Mouse (Mus musculus) hindbrain, embryonic 11.5 days (tissue): ENCODE measurements around the gene Trappc10. TPM values are rescaled to one million over a fixed set of nuclear protein-coding genes. Genes with fewer than 3 reads are reported as not detected.
A peak's percentile ranks its signal among the peaks of the same experiment; 100 is the strongest.

Experiments
- ATAC-seq: fragments of 200-750 bp; cut with Nextera tagmentation; 2 replicates; pipeline ENCODE4 v1.8.0; 2017; ENCODE audit warnings: mild to moderate bottlenecking, moderate TSS enrichment, moderate library complexity; ENCODE audit not compliant: low FRiP score
- DNase-seq: peaks from one replicate; pipeline ENCODE4 v3.0.0-alpha.2; 2015; ENCODE audit warnings: low spot score
- H3K27ac ChIP-seq: fragments of 300-500 bp; sonication (generic); 2 replicates; pipeline ENCODE4 v1.5.1; 2014; ENCODE audit warnings: mild to moderate bottlenecking, low read depth, low read length
- H3K27me3 ChIP-seq: fragments of 300-500 bp; sonication (generic); 2 replicates; pipeline ENCODE4 v1.6.1; 2014; ENCODE audit warnings: mild to moderate bottlenecking, low read length, moderate library complexity, mixed read lengths; ENCODE audit not compliant: control insufficient read depth, insufficient read depth
- H3K36me3 ChIP-seq: fragments of 300-500 bp; sonication (generic); 2 replicates; pipeline ENCODE4 v1.6.1; 2014; ENCODE audit warnings: mild to moderate bottlenecking, low read length, moderate library complexity, mixed read lengths; ENCODE audit not compliant: control insufficient read depth, insufficient read depth
- H3K4me1 ChIP-seq: fragments of 300-500 bp; sonication (generic); replicated peaks from 2 replicates; pipeline ENCODE4 v1.6.1; 2014; ENCODE audit warnings: low read length, mixed read lengths; ENCODE audit not compliant: control insufficient read depth, insufficient read depth
- H3K4me2 ChIP-seq: fragments of 300-500 bp; sonication (generic); replicated peaks from 2 replicates; pipeline ENCODE4 v1.6.1; 2014; ENCODE audit warnings: mild to moderate bottlenecking, low read depth, low read length
- H3K4me3 ChIP-seq: fragments of 300-500 bp; sonication (generic); 2 replicates; pipeline ENCODE4 v1.5.1; 2014; ENCODE audit warnings: low read depth, low read length
- H3K9ac ChIP-seq: fragments of 300-500 bp; sonication (generic); 2 replicates; pipeline ENCODE4 v1.6.1; 2014; ENCODE audit warnings: low read depth, low read length
- H3K9me3 ChIP-seq: fragments of 300-500 bp; sonication (generic); 2 replicates; pipeline ENCODE4 v1.6.1; 2016; ENCODE audit warnings: low read length; ENCODE audit not compliant: control insufficient read depth
- WGBS: fragments of 180-500 bp; shearing (Covaris S2); extraction: QIAGEN DNeasy Blood & Tissue Kit; methylation state at CpG from one replicate; pipeline ENCODE4 v1.1.7; 2014; 5-methylcytosine and 5-hydroxymethylcytosine counted together
- polyA plus RNA-seq: library from polyadenylated mRNA; unstranded; fragments of >200 nt; fragmentation: Nextera tagmentation; extraction: Ambion mirVana; gene quantifications from 2 replicates; pipeline ENCODE4 v1.2.1, GENCODE M21; 2014

The Trappc10 gene
- polyA plus RNA-seq, 1 experiment from 2014 or later = 21.2 TPM

DNA sequence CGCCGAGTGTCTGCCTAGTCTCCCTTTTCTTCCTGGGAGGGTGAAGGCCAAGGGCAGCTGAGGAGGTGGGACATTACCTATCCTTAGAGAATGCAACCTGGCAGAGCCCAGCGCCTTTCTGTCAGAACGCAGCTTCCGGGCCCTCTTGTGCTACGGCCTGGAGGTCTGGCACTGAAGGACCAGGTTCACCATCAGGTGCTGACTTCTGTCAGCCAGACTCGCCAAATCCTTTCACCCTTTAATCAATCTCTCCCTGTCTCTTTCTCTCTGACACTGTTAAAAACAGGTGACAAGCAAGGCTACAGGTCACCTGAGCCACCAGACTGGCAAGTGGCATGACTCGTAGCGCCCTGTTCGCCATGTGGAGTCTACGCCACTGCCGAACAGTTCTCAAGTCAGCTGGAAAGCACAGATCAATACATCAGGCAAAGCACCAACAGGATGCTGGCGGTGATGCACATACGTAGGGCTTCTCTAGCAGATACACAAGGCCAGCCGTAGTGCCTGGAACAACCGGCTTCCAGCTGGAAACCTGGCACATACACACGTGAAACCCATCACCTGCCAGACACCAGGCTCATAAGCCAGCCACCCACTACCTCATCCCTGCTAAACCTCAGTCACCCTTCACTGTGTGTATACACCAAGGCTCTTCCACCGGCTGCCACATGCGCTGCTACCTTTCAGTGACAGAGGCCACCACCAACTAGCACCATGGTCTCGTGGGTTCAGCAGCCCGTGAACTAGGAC is 79.0 kb downstream of the Trappc10 start:
- H3K4me3 ChIP-seq = no peak overlapping the region
- H3K4me1 ChIP-seq = 0 out of 2 replicates have a peak, but pooled peaks cover 3% of the 10 kb centered on the region
- no peaks in the 10 kb centered on the region for H3K27me3 ChIP-seq
- H3K9me3 ChIP-seq = no peaks in the 10 kb centered on the region
- no peaks in the 10 kb centered on the region for H3K36me3 ChIP-seq
- ATAC-seq (no peak), DNase-seq (no peak)
- 91% methylated on average over 21 of the region's 21 CpGs for WGBS
- no peak overlapping the region for H3K27ac ChIP-seq
- no peak overlapping the region for H3K4me2 ChIP-seq
- H3K9ac ChIP-seq = no peak overlapping the region

DNA sequence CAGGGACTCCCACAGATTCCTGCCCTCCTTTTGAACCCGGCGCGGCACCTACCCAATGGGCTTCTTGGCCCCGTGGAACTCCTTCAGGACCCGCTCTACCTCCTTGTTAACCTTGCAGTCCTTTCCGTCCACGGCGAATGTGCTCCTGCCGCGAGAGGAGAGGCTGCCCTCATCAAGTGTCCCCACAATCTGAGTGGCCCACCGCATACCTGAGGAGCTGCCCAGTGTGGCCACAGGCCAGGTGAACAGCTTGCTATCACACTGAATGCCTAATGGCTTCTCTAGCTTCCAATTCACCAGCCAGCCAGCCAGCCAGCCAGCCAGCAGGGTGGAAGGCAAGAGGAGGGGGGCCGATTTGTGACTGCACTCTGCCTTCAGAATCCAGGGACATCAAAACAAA is 79.7 kb downstream of the Trappc10 start:
- Histone ChIP-seq H3K9ac (no peak overlapping the region), H3K27me3 (no peaks in the 10 kb centered on the region), H3K27ac (no peak overlapping the region), H3K4me3 (no peak overlapping the region), H3K4me1 (0 out of 2 replicates have a peak, but pooled peaks cover 3% of the 10 kb centered on the region), H3K9me3 (no peaks in the 10 kb centered on the region), H3K36me3 (no peaks in the 10 kb centered on the region), H3K4me2 (no peak overlapping the region)
- WGBS = 90% methylated on average over 11 of the region's 12 CpGs
- no peak for DNase-seq
- ATAC-seq = no peak

DNA sequence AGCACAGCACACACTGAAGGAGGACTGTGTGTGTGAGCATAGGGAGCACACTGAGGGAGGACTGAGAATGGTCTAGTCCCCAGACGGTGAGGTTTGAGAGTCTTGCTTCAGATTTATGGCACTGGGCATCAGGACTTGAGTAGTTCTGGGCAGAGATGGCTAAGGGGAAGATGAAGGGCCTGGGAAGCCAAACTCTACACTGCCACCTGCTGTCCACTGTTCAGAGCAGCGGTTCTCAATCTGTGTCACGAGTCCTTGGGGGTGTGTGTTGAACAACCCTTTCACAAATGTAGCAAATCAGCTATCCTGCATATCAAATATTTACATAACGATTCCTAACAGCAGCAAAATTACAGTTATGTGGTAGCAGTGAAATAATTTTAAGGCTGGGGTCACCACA is 80.5 kb downstream of the Trappc10 start:
- WGBS = 39% methylated on average over 4 of the region's 4 CpGs
- no peak overlapping the region for H3K4me2 ChIP-seq
- no peak overlapping the region for H3K4me3 ChIP-seq
- H3K27me3 ChIP-seq = no peaks in the 10 kb centered on the region
- no peak overlapping the region for H3K9ac ChIP-seq
- no peak overlapping the region for H3K27ac ChIP-seq
- 0 out of 2 replicates have a peak, but pooled peaks cover 1% of the 10 kb centered on the region for H3K4me1 ChIP-seq
- DNase-seq (peak; percentile 79), ATAC-seq (no peak)
- no peaks in the 10 kb centered on the region for H3K9me3 ChIP-seq
- no peaks in the 10 kb centered on the region for H3K36me3 ChIP-seq

DNA sequence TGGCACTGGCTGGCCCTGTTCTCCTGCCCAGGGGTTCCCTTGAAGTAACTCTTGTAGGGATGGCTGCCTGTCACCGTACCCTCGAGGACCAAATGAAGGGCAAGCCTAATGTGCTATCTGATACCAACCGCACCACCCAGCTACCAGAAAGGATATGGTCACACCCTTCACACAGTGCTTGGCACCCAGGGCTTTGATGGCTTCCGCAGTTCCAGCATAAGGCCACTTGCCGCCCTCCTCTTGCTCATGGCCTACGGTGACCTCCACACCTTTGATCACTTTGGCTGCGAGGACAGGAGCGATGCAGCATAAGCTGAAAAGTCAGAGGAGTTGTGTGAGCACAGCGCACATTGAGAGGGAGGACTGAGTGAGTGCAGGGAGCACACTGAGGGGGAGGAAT is 81.2 kb downstream of the Trappc10 start:
- no peak overlapping the region for H3K4me2 ChIP-seq
- no peak overlapping the region for H3K9ac ChIP-seq
- no peaks in the 10 kb centered on the region for H3K36me3 ChIP-seq
- DNase-seq (no peak), ATAC-seq (no peak)
- no peaks in the 10 kb centered on the region for H3K9me3 ChIP-seq
- WGBS = 93% methylated on average over 9 of the region's 9 CpGs
- H3K4me3 ChIP-seq = no peak overlapping the region
- H3K27ac ChIP-seq = no peak overlapping the region
- H3K27me3 ChIP-seq = no peaks in the 10 kb centered on the region
- no peaks in the 10 kb centered on the region for H3K4me1 ChIP-seq

DNA sequence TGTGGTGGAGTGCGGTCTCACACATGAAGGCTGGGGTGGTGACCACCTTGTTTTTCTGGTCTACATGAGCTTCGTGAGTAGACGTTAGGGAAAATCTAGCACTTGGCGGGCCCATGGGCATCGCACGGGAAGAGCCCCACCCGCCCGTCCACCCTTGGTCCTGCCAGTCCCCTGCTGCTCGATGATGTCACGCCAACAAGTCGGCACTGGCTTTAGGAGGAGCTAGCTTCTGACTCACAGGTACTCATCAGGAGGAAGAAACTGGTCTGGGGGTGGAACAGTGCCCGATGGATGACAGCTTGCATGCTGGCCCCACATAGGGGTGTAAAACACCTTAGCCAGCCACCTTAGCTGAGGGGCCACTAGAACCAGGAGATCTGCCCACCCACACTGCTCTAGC is 81.8 kb downstream of the Trappc10 start:
- no peaks in the 10 kb centered on the region for H3K4me1 ChIP-seq
- no peaks in the 10 kb centered on the region for H3K36me3 ChIP-seq
- WGBS = 94% methylated on average over 12 of the region's 12 CpGs
- H3K27me3 ChIP-seq = no peaks in the 10 kb centered on the region
- no peak for DNase-seq
- no peak overlapping the region for H3K27ac ChIP-seq
- no peak for ATAC-seq
- H3K9ac ChIP-seq = no peak overlapping the region
- H3K4me2 ChIP-seq = no peak overlapping the region
- H3K9me3 ChIP-seq = no peaks in the 10 kb centered on the region
- no peak overlapping the region for H3K4me3 ChIP-seq

DNA sequence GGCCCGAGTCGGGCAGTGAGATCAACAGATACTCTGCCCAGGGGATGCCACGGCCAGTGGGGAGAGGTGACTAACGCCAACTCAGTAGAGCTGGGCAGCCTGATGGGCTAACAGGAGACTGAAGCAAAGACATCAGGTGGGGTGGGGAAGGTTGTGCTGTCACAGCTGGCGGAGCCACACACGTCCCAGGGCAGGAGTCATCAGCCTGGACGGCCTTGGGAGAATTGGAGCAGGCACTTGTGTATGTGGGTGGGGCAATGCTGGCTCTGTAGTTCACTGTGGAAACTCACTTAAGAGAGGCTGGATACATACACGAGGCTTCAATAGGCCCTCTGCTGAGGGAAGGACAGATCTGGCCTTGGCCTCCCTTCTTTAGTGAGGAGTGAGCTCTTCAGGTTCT is 83.3 kb downstream of the Trappc10 start:
- Histone ChIP-seq H3K4me3 (no peak overlapping the region), H3K4me2 (no peak overlapping the region), H3K36me3 (no peaks in the 10 kb centered on the region), H3K4me1 (no peaks in the 10 kb centered on the region), H3K27ac (no peak overlapping the region), H3K9ac (no peak overlapping the region), H3K27me3 (no peaks in the 10 kb centered on the region), H3K9me3 (no peaks in the 10 kb centered on the region)
- ATAC-seq = no peak
- WGBS = 92% methylated on average over 8 of the region's 8 CpGs
- no peak for DNase-seq

DNA sequence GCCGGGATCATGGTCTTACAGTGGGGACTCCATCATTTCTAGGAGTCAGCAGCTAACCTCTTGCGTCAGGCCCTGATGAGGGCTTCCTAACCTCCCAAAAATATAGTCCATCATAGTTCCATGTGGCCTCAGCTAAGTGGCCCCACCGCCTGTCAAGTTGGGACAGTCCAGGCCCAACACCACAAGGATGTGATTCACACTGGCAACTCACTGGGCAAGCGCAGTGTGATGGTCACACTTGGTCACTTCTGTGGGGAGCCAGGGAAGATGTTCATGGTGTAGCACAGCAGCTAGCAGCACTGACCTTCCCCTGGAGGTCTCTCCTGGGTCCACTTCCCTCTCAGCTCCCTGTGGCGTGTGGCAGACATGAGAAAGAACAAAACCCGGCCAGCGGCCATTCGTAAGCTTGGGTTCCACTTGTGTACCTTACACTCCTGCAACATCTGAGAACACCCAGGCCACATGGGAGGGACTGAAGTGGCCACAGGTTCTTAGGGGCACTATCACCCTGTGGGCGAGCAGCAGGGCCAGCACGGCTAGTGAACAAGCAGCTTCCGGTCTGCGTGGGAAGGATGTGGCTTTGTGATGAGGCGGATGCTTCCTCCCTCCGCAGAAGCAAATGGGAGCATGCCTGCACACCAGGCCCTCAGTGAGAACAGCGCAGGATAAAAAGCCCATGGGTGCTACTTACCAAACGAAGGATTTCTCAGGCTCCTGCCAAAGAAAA is 83.9 kb downstream of the Trappc10 start:
- DNase-seq (no peak), ATAC-seq (peak; percentile 33)
- Histone ChIP-seq H3K27me3 (no peaks in the 10 kb centered on the region), H3K9me3 (no peaks in the 10 kb centered on the region), H3K36me3 (no peaks in the 10 kb centered on the region), H3K27ac (no peak overlapping the region), H3K4me3 (no peak overlapping the region), H3K4me2 (no peak overlapping the region), H3K4me1 (no peaks in the 10 kb centered on the region), H3K9ac (no peak overlapping the region)
- WGBS = 90% methylated on average over 16 of the region's 16 CpGs

DNA sequence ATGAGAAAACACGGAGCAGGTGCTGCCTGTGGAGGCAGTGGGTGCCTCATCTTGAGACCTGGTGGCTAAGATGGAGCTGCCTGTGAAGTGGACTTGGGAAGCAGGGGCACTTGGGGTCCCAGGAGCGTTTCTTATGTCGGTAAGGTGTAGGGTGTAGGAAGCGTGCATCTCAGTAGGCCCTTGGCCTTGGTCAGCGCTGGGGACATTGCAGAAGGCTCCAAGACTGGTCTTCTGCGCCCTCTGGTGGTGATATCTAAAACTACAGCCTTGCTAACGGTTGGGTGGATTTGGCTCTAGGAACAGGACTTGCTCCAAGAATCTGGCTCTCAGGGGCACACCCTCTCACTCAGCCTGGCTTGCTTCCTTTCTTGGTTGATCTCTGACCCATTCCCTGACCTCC is 84.5 kb downstream of the Trappc10 start:
- Histone ChIP-seq H3K4me1 (no peaks in the 10 kb centered on the region), H3K9ac (no peak overlapping the region), H3K4me2 (no peak overlapping the region), H3K9me3 (no peaks in the 10 kb centered on the region), H3K27me3 (no peaks in the 10 kb centered on the region), H3K4me3 (no peak overlapping the region), H3K36me3 (no peaks in the 10 kb centered on the region), H3K27ac (no peak overlapping the region)
- WGBS = 3% methylated on average over 7 of the region's 7 CpGs
- peak; percentile 79 for ATAC-seq
- peak; percentile 91 for DNase-seq
